Mouse (Mus musculus): ENCODE measurements around the gene Creb3l1.
A peak's percentile ranks its signal among the peaks of the same experiment; 100 is the strongest.

Creb3l1 gene

DNA sequence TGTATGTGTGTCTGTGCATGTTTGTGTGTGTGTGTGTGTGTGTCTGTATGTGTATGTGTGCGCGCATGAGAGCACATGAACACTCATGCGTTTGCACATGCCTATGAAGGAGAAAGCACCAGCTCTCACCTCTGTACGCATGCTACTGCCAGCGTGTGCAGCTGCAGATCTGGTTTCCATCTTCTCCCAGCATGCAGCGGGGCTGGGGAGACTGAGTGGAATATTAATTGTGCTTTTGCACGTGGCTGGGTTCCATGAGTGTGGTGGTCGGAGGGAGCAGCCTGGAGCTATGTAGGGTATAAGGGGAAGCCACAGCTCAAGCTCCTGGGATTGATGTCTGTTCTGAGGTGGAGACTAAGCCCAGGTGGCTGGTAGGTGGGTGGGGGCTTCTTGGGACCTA lies 6.3 kb upstream of the Creb3l1 start:
- DNase-seq (ENCODE audit: low spot score), result no peak

DNA sequence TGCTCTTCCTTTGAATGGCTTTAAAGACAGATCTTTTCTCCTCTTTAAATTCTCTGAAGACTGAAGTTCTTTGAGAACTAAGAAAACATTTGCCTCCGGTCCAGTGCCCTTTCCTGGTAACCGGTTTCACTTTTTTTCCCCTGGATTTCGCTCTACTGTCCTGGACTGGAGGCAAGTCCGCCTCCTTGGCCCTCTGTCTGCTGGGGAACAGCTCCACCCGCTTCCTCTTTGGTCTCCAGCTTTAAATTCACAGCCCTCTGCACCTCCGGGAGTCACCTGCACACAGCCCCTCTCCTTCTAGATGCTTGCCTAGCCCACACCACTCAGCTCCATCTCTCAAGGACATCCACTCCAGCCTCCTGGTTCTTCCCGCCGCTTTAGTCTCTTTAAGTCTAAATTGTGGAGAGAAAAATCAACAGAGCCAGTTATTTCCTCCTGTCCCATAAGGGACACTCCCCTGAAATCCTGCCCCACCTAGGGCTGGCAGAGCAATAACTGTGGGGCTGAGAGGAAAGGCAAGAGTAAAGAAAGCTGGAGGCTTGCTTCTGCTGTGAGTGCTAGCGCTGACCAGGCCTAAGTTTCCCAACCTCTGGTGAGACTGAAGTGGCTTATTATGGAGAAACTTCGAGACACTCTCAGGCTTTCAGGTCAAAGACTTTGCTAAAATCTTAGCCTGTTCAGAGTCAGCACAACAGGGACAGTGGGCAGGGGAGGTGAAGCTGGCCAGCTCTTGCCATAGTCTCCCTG lies 5.3 kb upstream of the Creb3l1 start:
- DNase-seq (ENCODE audit: low spot score), result no peak

DNA sequence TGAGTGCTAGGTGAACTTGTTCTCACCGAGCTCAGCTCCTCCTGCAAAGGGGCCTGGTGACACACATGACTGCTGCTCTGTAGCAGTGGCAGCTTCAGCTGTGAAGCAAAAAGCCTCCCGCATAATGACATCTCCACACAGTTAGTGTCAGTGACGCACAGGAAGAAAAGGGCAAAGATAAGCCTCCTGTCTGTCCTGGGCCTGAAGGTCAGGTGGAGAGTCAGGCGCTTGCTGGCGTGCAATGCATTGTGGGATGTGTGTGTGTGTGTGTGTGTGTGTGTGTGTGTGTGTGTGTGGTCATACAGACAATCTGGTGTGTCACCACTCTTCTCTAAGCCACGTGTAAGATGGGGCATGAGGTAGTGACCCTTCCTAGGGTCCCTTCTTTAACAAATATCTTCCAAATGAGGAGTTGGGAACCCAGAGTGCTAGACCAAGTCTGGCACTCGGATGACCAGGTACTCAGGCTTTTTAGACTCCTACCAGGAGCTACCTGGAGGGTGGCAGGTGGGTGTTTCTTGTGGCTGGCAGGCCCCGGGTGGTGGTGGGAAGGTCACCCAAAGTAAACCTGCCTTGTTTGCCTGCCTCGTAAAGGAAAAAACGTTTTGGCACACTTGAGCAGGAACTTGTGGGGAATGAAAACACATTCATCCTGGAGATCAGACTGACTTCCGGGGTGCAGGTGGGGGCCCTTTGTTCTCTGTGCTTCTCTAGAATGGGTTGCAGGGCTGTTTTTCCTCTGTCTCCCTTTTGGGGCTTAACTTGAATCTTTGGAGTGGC lies 3.7 kb upstream of the Creb3l1 start:
- DNase-seq (ENCODE audit: low spot score), result no peak

DNA sequence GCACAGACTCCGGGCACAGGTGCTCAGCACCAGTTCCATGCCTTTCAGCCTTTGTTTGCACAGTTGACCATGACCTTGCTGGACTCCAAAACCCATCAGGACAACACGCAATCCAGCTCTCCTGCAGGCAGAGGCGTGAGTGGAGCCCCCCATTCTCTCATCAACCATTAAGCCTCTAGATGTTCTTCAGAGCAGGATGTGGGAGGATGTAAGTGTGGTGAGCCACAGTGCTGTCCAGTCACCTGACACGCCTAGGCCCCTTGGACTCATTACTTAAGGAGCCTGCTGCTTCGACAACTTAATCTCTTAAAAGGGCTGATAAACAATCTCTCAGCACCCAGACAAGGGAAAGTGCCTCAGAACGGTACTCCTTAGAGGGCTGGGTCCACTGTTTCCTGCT lies 1.7 kb upstream of the Creb3l1 start:
- DNase-seq (ENCODE audit: low spot score), result no peak

DNA sequence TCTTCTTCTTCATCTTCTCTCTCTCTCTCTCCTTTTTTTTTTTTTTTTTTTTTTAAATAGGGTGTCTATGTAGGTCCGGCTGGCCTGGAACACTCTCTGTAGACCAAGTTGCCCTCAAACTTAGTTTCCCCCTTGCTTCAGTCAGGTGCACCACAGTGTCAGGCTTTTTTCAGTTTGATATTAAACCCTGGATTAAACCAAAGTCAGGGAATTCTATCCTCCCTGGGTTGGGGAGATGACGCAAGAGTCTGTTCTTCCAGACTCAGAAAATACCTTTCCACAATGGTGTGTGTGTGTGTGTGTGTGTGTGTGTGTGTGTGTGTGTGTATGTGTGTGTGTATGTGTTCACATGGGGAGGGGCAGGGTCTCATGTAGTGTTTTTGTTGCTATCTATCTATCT lies 900 bp upstream of the Creb3l1 start:
- no peak for DNase-seq (ENCODE audit: low spot score)

DNA sequence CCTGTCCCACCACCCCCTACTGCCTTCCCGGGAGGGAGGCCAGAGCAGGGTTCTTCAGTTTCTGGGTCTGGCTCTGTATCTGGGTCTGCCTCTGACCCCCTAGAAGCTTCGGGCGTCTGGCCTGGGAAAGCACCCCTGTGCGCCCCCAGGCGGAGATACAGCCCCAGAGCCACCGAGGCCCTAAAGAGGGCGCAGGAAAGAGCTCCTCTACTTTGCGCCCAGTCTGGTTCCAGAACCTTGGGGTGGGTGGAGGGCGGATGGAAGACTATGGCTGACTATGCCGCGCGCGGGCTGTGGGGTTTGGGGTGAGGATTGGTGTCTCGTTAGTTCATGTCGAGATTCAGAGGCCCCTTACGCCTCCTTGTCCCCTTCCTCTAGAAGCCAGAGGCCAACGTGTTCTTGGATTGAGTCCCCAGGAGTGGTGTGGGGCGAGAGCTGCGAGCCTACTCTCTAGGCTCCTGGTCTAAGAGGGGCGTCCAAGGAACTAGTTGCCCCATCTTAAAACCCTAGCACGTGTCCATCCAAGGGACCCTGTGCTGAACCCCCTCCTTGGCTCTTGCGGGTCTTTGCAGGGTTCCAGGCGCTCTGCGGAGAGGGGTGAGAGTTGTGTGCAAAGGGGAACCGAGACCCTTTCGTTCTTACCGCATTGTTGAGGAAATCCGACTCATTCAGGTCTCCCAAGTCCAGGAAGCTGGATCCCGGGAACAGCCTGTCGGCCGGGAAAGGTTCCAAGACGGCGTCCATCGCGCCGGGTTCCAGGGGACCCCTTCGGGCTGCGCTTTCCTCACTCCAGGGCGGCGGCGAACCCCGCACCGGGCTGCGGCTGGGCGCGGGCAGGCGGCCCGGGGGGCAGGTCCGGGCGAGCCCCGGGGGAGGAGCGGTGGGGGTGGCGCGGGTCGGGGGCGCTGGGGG lies 684 bp downstream of the Creb3l1 start:
- DNase-seq (ENCODE audit: low spot score), result no peak

DNA sequence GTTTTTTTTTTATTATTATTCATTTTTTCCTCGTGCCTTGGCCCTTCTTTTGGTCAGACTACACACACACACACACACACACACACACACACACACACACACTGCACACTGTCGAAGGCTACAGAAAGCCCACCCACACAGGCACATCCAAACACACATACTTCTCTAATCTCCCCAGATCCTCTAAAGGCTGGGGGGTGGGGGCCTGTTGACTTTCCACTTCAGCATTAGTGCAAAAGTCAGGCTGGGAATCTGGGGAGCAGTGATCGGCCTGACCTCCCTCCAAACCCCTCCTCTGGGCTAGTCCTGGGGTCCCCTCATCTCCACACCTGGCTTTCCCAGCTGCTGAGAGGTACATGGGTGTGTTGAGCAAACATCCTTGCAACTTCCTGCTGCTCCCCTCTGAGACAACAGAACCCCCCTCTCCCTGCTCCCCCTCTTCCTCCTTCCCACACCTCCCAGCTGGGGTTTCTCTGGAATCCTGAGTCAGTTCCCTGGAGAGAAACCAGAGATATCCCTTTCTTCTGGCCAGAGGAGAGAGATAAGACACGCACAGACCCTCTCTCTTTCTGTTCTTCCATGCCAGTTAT lies 3.5 kb downstream of the Creb3l1 start:
- no peak for DNase-seq (ENCODE audit: low spot score)

DNA sequence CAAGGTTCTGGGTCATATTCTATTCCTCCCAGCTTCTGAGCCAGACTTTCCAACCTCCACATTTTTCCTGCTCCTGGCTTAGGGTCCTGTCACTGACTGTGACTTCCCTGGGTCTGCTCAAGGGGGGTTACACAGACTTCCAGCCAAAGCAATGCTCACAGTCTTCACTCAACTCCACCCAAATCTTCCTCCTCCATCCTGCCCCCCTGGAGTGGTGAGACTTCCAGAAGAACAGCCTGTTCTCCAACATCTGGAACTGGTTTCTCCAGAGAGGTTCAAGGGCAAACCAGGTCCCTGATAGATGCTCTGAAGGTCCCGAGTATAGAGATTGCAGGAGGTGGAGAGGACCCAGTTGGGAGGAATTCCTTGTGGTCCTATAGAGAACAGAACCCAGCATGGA lies 6.9 kb downstream of the Creb3l1 start:
- no peak for DNase-seq (ENCODE audit: low spot score)

DNA sequence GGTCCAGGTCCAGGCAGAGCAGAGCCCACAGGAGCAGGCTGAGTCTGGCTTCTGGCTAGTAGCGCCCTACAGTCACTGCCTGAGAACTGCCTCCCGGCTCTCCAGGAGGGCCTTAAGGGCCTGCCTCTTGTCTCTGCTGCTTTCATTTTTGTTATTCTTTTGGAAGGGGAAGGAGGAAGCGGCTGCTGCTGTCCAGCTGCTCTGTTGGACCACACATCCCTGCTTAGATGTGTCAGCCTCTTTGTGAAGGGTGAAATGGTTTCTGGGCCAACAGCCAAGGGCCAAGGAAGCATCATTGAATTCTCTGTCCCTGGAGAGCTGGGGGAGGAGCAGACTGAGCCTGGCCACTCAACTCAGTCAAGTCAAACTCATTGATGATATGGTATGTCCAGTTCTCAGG lies 7.3 kb downstream of the Creb3l1 start:
- peak; percentile 45 for DNase-seq (ENCODE audit: low spot score)

DNA sequence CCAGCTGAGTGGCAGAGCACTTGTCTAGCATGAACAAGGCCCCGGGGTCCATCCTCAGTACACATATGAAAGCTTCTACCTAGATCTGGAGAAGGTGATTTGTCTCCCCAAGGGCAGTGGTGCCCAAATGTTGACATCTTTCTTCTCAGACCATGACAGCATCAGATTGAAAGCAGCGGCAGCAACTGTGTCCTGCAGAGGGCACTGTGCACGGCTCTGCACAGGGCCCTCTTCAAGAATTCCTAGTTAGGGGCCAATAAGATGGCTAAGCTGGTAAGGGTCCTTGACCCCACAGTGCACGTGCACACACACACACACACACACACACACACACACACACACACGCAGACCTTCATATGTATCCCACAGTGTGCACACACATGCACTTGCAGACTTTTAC lies 9.4 kb downstream of the Creb3l1 start:
- no peak for DNase-seq (ENCODE audit: low spot score)

DNA sequence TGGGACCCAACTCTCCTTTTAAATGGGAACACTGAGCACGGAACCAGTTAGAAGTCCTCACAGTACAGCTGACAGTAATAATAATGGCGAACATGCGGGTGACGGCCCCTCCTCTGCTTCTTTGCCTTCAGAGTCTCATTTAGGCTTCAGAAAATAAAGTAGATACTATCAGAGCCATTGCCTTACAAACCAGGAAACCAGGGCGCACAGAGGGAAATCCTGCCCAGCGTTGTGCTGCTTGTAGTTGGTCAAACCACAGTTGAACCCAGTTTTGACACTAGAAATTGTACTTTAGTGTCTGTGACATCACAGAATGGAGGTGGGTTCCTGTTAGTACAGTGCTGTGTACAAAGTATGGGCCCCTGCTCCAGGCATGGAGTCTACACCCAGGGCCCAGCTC lies 10.1 kb downstream of the Creb3l1 start:
- DNase-seq (ENCODE audit: low spot score), result no peak

DNA sequence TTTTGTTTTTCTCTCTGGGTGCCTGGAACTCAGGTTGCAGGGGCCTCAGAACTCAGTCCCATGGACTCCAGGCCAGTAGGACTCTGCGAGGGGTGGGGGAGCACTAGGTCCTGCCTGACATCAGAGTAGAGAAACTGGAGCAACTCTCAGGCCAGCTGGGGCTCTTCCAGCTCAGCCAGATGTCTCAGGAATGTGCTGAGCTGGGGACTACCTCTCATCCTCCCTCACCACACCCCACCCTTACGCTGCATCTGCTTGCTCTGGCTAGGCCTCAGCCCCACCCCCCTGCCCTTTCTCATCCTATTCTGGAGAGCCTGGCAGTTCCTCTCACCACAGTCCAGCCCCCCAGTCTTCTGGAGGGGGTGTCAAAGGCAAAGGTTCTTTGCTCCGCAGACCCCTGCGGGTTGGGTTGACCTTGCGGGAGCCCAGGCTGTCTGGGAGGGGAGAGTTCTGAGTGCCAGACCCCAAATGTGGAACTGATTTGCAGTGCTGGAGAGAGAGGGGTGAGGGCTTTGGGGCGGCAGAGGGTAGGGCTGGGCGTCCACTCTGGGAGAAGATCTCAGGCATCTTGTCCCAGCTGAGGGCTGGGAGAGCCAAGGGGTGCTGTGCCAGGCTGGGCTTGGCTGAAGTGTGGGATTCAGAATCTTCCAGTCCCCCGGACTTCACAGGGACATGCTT lies 11.4 kb downstream of the Creb3l1 start:
- no peak for DNase-seq (ENCODE audit: low spot score)

DNA sequence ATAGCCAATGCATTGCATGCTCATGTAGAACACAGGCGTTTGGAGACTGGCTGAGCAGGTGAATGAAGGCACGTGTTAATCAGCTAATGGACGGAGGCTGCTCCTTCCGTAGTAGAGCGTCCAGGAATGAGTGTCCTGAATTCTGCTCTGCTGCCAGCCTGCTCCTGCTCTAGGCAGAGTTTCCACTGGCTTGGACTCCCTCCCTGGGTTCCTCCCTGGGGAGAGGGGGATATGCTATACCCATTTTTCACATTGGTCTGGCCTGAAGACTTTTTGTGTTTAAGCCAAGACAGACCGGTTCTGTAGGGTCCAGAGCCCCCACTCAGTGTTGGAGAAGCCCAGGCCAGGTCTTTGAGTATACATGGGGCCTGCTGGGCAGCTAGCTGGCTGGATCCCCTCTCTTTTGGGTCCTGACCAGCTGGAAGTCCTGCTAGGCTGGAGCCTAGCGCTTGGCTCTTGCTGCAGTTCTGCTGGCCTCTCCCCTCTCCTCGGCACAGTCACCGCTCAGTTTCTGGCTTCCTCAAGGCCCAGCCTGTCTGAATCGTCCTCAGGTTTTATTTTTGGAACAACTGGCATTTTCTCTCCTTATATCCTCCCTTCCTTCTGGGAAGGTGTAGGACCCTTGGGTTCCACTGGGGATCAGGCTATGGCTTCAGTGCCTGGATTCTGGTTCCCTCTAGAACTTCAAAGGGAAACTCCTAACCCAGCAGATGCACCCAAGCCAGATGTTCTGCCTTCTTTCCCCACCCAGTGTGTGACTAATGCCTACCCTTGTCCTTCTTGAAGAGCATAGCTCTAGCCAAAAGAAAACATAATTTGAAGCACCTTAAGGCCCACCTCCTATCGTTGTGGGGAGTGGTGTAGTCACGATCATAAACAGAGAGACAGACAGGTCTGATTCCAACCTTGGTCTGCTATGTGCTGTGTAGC lies 12.6 kb downstream of the Creb3l1 start:
- no peak for DNase-seq (ENCODE audit: low spot score)

DNA sequence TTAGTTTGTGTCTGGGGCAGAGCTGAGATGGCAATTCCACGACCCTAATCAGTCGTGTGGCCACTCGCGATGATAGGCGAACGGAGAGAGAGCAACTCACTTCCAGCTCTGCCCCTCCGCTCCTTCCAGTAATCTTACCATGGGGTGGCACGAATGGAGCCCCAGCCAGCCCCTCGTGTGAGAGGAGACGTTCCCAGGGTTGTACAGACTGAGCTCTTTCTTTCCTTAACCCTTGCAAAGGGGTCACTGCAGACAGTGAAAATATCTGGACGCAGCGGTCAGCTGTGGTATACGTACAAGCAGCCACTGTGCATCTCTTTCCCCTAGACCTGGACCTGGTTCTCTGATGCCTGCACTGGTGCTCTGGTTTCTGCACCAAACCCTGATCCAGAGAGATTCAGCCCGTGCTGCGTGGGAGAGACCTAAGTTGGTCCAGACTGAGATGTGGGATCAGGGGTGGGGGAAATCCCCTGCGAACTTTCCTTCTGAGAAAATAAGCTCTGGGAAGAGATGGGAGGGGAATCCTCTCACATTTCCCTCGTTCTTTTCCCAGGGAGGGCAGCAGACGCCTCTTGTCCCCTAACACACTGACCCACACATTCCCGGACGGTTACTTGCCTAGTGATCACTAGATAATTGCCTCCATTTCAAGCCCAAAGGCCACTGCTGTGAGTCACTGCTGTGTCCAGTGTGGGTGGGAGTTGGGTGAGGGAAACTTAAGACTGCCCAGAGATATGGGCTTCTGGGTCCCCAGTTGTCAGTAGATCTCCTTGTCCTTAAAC lies 15.5 kb downstream of the Creb3l1 start:
- DNase-seq (ENCODE audit: low spot score), result no peak

DNA sequence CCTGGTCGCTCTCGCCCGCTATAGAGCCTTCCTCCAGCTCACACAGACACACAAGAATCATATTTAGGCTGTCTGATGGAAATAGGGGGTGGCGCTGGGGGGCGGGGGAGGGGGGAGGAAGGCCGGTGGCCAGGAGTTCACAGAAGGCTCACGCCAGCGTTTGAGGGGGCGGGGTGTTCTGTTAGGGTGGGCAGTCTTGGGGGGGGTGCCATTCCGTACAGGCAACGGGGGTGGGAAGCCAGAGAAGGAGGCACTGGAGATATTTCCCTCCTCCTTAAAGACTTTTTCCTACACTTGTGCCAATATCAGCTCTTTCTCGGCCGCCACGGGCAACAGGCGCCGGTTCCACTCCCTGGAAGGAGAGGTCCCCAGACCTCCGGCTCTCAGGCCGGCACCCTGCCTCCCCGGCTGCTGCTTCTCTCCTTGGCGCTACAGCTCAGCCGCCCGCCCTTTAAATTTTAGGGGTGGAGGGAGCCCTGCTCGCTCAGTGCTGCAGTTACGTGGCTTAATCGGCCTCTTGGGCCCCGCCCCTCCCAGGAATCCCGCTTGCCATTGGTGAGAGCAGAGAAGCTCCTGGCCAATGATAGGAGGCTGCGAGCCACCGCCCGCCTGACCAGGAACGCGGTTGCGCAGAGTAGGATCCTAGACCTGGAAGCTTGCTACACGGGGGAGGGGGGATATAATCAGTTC lies 16.2 kb downstream of the Creb3l1 start:
- DNase-seq (ENCODE audit: low spot score), result peak; percentile 98

DNA sequence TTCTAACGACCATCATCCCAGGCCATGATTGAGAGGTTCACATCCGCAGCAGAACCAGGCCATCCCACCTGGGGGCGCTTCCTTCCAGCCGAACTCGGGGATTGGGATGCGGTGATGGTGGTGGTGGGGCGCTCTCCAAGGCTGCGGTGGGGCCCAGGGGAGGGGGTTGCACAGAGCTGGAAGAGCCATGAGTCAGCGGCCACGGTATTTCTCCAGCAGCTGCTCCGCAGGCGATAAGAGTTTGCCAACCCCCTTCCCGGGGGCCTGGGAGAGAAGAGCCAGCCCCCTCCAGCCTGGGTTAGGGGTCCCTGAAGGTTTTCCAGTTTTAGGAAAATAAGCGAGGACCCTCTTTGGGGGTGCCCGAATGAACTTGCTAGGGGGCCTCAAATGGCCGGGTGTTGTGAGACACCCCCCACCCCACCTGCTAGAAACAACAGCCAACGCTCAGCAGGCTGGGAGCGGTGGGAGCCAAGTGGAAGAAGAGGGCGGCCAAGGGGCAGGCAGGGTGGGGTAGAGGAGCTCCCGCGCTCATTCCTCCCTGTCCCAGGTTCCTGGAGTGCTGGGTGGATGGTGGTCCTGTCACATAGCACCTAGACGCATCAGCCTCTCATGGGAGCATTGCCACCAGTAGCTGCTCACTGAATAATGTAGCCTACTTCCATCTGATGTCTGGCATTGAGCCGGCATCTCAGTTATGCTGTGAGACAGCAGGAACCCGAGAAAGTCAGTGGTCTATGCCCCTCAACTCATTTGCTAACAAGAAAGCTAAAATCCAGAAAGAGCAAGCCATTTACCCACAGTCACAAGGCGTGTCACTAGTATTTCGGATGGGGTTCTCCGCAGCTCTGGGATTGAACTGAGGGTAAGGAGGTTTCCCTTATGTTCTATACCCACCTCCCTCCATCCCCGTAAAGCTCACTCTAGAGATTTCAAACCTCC lies 17.1 kb downstream of the Creb3l1 start:
- DNase-seq (ENCODE audit: low spot score), result peak; percentile 56

DNA sequence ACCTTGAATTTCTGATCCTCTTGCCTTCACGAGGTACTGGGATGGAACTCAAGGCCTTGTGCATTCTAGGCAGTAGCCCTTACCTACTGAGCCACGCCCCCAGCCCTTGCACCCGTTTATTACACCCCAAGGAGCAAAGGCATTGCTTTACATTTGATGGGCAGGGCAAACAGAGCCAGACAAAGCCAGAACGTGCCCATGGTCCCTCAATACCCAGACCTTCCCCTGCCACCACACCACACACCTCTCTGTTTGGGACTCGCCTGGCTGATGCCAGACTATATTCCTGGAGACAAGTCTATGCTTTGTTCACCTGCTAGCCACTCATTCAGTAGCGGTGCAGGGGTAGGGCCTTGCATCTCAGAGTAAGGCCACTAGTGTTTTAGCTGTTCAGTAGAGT lies 17.8 kb downstream of the Creb3l1 start:
- no peak for DNase-seq (ENCODE audit: low spot score)

DNA sequence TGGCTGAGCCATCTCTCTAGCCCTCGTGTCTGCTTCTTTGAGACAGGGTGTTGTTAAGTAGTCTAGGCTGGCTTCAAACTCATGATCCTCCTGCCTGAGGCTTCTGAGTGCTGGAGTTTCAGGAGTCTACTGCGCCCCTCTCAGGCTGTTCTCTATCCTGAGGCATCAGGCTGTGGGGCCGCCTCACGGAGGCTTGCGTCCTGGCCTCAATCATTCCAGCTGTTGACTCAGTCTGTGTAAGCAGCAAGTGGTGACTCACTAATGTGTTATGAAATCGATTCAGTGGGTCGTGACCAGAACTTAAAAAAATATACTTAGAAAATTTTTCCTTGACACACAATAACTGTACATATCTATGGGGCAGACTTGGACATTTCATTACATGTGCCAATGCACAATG lies 19.7 kb downstream of the Creb3l1 start:
- no peak for DNase-seq (ENCODE audit: low spot score)

All from layer of hippocampus, adult 11-12 months (tissue).